Mouse (Mus musculus) left cerebral cortex, postnatal 36 days (tissue): ENCODE measurements around the gene D2hgdh. TPM values are rescaled to one million over a fixed set of nuclear protein-coding genes. Genes with fewer than 3 reads are reported as not detected.

Experiments
- DNase-seq, 2 experiments: peaks; one replicate each; pipeline ENCODE4 v3.0.0; 2021 to 2022; ENCODE audit warnings: low spot score in 2 of 2, mixed read lengths in 1 of 2
- intact Hi-C: fragments of 180-260 bp; cut with DNase I; formaldehyde crosslinking; loops from one replicate; pipeline ENCODE4 v1.15.1; 2025
- total RNA-seq, 2 experiments: library from RNA; stranded (reverse); gene quantifications; 2 replicates each; pipeline ENCODE4 v1.2.3; 2021

D2hgdh gene
- total RNA-seq, result 10 to 100 TPM; 12.7 to 15.3 TPM

GRCm38 (mm10) chr1:93824609-93825008 is at the start of gene D2hgdh:
Gene D2hgdh, plus strand, starts transcription at chr1:93824909.
- no peak for DNase-seq
- intact Hi-C loops, result no loop called here

DNA sequence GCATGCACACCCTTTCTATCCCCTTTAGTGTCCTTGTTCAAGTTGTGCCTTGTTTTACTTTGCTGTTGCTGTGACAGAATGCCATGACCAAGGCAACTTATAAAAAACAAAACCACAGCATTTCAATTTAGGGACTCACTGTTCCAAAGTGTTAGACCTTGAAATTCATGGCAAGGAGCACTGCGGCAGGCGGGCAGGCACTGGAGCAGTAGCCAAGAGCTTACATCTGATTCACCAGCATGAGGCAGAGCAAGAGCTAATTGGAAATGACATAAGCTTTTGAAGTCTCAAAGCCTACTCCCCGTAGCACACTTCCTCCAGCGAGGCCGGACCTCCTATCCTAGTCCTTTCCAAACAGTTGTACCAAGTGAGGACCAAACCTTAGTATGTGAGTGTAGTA is 48.0 kb upstream of the D2hgdh start:
- no peak for DNase-seq
- intact Hi-C loops, result no loop called here

- intact Hi-C loops, result no loop called here
Observed at GRCm38 (mm10) chr1:93786912-93787311, 37.8 kb upstream of the D2hgdh start.

GRCm38 (mm10) chr1:93794526-93794925 is 30.2 kb upstream of the D2hgdh start:
- no peak for DNase-seq
- intact Hi-C loops, result no loop called here

More at GRCm38 (mm10) chr1:93786912-93787311, 37.8 kb upstream of the D2hgdh start:
- no peak for DNase-seq

DNA sequence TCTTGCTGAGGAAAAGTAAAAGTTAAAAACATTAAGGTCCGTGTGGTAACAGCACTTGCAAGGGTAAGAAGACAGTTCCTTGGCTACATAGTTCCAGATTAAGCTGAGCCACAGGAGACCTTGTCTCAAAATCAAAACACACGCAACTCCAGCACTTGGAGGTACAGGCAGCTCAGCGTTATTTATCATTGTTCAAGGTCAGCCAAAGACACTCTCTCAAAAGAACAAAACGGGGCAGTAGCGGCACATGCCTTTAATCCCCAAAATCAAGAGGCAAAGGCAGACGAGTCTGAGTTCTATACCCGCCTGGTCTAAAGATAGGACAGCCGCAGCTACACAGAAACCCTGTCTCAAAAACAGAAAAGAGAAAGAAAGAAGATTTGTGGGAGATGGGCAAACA is 28.8 kb upstream of the D2hgdh start:
- DNase-seq, result no peak
- intact Hi-C loops, result no loop called here

DNA sequence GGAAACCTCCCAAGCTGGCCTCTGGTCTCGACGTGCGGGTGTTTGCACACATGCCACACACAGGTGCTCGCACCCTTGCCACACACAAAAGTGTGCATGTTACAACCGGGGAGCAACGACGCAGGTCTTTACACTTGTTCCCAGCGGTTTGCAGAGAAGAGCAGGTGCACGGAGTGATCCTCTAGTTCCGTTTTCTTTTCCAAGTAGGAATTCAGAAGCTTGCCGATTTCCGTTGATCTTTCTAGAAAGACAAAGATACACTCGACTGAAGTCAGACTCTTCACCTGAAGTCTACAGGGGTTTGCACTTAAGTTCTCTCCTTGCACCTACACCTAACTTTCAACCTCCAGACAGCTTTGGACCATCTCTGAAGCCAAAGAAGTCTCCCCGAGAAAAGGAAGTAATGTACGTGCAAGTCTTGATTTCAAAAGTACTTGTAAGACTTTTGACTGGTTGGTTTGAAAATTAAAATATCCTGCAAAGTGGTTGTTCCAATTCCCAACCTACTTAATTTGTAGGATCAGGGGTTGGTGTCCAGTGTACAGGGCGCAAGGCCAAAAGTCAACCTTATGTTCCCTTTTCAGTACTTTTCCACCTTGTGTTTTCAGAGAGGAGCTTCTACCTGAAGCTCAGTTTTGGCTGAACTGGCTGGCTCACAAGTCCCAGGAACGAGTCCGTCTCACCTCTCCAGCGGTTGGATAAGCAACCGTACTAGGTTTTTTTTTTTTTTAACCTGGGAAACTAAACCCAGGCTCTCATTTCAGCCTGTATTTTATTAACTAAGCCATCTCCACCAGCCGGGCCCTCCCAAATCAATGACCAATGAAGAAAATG is 23.8 kb upstream of the D2hgdh start:
- DNase-seq, result no peak
- intact Hi-C loops, result loop anchor here (2.0 to 5.0 kb wide), 2 partner anchors 46 to 164 kb away; partner anchors contain the start of gene Thap4

- DNase-seq, result peak; percentile 93
- intact Hi-C loops, result loop anchor here (2.0 to 5.0 kb wide), 2 partner anchors 47 to 164 kb away; partner anchors contain the start of gene Thap4
Observed at GRCm38 (mm10) chr1:93801741-93802238, 22.9 kb upstream of the D2hgdh start, which contains the start of gene Dtymk. Gene Dtymk, minus strand, starts transcription at chr1:93801934.

DNA sequence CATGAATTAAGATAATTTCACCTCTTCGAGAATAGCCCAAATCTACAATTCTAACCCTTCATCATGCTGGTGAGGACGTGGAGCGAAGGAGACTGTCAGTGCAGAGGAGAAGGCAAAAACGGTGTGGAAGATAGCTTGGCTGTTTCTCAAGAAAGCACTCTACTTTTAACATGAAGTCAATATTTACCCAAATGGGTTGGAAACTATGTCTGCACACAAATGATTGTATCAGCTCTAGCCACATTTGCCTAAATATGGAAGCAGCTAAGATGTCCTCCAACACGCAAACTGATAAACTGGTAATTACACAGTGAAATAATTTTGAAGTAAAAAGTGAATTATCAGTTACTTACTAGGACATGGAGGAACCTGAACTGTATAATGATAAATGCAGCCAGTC is 21.9 kb upstream of the D2hgdh start:
- intact Hi-C loops, result loop anchor here (5.0 kb wide), 1 partner anchor 165 kb away; no protein-coding TSS in a partner anchor

DNA sequence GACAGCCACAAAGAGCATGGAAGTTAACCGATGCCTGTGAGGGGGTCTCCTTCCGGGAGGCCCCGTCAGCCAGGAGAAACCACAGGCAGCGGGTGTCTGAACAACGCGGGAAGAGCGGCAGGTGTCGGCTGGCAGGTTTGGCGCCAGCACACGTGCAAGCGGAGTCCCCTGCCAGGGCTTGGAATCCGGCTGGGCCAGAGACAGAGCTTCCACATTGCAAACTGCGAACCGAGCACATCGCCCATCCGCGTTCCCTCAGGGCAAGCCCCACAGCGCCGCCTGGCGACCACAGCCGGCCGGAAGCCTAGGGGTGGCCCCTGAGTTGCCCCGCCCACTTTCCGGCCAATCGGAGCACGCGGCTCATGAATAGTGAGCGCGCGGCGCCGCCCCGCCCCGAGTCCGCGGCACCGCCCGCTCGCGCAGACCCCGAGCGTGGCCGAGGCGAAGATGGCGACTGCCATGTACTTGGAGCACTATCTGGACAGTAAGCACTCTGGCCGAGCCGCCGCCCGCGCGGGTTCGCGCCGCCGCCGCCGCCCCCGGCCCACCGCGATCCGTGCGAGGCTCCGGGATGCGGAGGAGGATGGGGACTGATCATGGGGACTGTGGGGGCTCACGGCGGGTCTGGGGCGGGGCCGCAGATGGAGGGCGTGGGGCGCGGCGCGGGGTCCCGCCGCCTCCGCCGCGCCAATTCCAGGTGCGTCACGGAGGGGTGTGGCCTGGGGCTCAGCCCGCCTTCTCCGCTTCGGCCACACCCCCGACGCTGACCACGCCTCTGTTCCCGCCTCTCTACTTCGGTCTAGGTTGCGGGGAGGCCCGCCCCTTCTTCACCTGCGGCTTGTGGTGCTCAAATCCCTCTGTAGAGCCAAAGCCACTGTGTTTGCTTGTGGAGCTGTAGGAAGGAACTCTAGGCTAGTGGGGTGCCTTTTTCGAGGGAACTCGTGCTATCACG is 20.9 kb upstream of the D2hgdh start, which contains the start of gene Ing5:
TSS of gene Ing5 (plus strand) at position 410 of the 952 bp plus-strand sequence.
- intact Hi-C loops, result loop anchor here (5.0 kb wide), 1 partner anchor 167 kb away; no protein-coding TSS in a partner anchor
- DNase-seq, result peak; percentile 99 to 100

More for the DNA sequence above, 21.9 kb upstream of the D2hgdh start:
- no peak for DNase-seq

DNA sequence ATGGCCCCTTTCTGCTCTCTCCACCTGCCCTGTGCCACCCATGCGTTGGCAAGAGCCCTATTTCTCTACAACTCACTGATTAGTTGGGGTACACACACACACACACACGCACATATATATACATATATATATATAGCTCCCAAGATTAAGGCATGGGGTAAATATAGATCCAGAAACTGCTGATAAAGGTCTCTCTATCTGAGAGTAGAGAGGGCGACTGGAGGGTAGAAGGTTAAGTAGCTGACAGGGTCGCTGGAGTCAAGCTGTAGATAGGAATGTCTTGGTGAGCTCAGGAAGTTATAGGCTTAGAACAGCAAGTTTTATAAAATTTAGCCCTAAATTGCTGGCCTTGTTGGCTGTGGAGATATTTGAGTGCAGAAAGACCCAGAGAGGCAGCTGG is 19.9 kb upstream of the D2hgdh start:
- intact Hi-C loops, result loop anchor here (5.0 kb wide), 1 partner anchor 168 kb away; no protein-coding TSS in a partner anchor
- DNase-seq, result no peak

DNA sequence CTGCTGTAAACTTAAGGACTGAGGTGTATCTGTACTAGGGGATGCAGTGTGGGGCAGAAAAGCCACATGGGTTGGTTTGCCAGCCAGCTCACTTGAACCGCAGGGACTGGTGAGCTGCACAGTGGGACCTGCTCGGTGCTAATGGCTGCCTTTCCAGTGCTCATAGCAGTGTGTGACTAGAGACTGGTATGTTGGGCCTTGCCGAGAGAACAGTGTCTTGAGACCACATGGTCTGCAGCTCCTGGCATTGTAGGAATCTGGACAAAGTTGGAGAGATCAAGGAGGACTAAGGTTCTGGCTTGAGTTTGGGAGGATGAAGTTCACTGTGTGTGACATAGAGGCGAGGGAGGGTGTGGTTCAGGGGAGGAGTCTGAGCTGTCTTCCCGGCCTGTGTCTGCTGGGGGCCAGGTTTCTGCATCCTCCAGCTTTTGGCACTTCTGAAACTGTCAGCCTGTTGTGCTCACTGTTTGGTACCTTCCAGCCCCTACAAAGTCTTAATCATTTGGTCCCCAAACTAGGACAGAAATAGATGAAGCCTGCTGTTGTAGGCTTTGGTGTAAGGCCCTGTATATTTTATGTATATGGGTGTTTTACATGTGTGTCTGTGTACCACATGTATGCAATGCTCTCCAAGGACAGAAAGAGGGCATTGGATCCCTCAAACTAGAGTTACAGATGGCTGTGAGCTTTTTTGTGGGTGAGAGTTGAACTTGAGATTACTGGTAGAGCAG is 19.3 kb upstream of the D2hgdh start:
- intact Hi-C loops, result no loop called here
- DNase-seq, result no peak

DNA sequence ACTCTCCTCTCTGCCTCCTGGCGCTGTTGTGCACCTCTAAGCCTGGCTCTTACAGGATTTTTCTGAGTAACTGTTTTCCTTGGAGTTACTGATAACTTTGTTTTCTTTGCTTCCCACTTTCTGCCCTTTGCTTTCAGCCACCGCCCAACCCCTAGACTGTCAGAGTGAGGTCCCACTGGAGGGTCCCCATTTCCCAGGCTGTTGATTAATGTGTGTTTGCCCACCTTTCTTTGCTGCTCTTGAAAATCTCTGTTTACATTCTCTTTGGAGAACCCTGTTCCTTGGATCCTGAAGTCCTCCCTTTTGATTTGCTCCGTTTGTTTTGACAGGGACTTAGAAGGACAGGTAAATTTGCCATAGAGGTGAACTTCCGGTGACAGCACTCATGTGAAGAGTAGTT is 15.8 kb upstream of the D2hgdh start:
- DNase-seq, result no peak
- intact Hi-C loops, result no loop called here

DNA sequence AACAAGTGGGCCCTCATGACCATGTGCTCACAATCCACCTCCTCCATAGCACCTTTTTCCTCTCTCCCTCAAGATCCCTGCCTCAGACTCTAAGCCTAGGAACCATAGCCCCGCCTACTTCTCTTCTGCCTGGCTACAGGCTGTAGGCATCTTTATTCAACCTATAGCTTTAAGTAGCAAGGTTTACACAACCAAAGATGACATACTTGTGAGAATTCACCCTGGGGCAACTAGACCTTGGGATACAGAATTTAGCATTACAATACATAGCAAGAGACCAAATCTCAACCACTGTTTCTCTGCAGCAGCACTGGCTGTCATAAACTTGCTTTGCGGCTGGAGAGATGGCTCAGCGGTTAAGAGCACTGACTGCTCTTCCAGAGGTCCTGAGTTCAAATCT is 14.7 kb upstream of the D2hgdh start:
- no peak for DNase-seq
- intact Hi-C loops, result no loop called here

DNA sequence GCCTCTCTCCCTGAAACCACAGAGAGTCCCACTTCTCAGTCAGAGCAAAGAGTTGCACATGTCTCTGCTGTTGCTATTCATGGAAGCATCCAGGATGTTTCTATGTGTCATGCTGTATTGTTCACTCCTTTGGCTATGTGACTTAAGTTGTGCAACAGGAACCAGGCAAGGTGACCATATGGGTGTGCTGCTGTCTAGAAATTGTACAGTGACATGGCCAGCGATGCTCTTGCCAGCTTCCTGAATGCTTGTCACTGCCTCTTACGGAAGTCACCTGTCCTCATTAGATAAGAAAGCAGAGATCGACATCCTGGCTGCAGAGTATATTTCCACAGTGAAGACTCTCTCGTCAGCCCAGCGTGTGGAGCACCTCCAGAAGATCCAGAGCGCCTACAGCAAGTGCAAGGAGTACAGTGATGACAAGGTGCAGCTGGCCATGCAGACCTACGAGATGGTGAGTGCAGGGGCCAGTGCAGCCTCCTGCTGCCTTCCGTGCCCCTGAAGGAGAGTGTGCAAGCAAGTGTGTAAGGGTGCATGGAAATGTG is 13.1 kb upstream of the D2hgdh start:
- intact Hi-C loops, result no loop called here
- DNase-seq, result no peak

DNA sequence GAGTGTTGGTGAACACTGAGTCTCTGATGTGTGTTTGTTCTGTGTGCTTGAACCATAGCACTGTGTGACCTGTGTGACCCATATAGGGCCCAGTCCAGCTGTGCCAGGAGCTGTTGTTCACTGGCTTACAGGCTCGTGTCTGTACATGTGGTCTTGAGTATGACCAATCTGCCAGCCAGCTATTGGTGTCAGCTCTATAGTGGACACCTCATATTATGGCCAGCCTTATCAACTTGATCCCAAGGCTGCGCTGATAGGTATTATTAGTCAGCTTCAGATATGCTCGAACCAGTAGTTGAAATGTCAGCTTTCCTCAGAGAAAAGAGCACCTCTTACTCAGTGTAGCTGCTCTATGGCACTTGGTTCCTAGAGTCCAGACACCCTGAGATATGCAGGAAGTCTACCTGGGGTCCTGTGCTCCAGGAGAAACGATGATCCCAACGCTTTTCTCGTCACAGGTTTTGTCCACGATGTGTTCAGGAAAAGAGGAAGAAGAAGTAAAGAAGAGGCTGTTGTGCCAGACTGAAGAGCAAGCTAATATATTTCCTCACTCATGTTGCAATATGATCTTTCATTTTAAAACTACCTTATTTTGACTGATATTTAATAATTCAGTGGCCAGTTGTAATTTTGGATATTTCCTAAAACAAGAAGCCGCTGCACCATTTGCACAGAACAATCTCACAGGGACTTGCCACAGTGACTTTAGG is 6.7 kb upstream of the D2hgdh start:
- no peak for DNase-seq
- intact Hi-C loops, result no loop called here

DNA sequence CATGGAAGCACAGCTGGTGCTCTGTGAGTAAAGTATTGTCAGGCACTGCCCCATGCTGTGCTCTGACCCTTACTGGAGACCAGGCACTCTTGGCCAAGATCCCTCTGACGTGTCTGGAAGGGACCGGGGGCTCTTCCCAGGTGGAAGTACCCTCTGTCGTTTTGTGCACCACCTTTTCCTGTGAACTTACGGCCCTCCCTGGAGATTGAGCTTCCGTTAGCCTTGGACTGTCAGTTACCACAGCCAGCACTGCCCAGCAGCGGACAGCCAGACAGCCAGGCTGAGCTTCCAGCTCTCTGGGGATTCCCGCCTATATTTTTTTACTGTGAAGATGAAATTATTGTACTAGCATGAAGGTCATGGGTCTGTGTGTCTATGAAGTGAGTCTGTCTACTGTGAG is 6.0 kb upstream of the D2hgdh start:
- intact Hi-C loops, result no loop called here
- DNase-seq, result no peak

DNA sequence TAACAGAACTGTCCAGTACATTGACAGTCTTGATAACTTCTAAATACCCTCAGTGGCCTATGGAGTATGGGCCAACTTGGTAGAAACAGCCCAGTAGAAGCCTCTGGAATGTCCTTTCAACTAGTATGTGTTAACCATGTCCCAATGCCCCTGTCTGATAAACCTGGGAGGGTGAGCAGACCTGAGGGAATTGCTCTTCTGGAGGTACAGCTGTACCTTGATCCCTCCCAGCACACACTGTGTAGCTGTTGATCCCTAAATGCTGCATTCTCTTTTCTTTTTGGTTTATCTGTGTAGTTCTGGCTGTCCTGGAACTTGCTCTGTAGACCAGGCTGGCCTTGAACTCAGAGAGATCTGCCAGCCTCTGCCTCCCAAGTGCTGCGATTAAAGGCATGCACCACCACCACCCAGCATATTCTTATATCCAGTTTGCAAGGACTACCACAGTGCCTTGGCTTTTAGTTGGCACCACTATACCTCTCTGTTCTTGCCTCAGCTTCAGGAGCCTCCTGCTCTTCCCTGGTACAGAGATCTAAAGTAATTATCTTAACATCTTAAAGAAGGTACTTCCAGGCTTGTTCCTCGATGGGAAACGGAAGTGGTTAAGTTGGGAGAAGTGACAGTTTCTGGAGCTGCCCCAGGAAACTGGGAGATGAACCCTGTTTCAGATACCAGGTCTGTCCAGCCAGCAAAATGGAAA is 763 bp upstream of the D2hgdh start:
- DNase-seq, result no peak
- intact Hi-C loops, result no loop called here
